Mouse (Mus musculus) lung, postnatal 0 days (tissue): ENCODE measurements around the gene Cd180.

Experiments
- CTCF ChIP-seq: IDR thresholded peaks from 2 replicates; pipeline ENCODE4 v1.5.1; 2016; ENCODE audit warnings: antibody characterized with exemption, mild to moderate bottlenecking
- EP300 ChIP-seq: IDR thresholded peaks from 2 replicates; pipeline ENCODE4 v1.6.1; 2016; ENCODE audit warnings: antibody characterized with exemption, mild to moderate bottlenecking, control low read depth

DNA sequence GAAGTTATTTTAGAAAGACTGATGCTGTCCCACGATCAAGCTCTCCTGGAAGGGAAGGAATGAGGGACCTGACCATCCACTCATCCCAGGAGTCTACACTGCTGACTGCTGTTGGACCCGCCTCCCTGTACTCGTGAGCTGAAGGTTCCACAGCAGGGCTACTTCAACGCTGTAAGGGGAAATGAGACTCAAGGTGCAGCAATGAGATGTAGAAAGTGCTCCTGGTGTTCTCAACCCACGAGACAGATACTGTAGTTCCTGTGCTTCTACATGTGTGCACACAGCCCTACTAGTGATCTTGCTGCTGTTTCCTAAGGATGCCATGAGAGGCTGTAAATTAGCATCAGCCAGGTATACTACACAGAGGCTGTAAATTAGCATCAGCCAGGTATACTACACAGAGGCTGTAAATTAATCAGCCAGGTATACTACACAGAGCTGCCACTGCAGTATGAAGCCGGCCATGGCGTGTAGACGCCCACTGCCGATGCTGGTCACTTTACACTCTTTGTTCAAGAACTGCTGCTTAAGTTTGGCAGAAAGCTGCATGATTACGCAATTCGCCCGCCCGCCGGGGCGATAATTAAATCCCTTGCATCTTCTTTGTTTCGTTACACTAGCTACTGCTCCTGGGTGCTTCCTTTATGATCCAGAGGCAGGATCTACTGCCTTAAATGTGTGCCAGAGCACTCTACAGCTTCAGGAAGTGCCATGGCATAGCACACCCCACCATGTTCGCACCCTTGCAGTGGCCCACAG, 53.6 kb downstream of the Cd180 start:
- no peak for TF ChIP-seq EP300
- TF ChIP-seq CTCF = no peak
